Mouse (Mus musculus) stomach, postnatal 0 days (tissue): ENCODE data around the gene Oxct1.

Experiments
- CTCF ChIP-seq: IDR thresholded peaks from 2 replicates; pipeline ENCODE4 v1.5.1; 2016; ENCODE audit warnings: antibody characterized with exemption, low read depth, mild to moderate bottlenecking, moderate library complexity
- EP300 ChIP-seq: optimal IDR thresholded peaks from 2 replicates; pipeline ENCODE3; 2016; ENCODE audit warnings: antibody characterized with exemption

DNA sequence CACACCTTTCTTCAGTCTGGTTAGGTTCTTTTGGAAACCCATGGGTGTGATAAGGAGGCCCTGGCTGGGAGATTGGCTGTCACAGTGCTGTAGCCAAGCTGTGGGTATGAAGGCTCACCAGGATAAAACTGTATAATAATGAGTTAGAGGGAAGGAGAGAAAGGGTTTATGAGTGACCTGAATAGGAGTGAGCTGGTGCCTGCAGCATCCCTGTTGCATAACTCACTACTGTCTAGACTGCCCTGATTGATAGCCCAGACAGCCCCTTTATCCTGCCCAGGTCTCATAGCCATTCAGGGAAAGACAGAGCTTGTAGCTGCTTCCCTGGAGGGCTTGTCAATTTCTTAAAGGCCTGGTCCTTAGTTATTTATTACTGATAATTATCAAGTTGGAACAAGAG lies 171.7 kb downstream of the Oxct1 start:
- TF ChIP-seq CTCF (no peak), EP300 (no peak)
